Mouse (Mus musculus) midbrain, postnatal 0 days (tissue): ENCODE measurements around the gene Mef2d. TPM values are rescaled to one million over a fixed set of nuclear protein-coding genes. Genes with fewer than 3 reads are reported as not detected.
A peak's percentile ranks its signal among the peaks of the same experiment; 100 is the strongest.

ENCODE experiments used
- ATAC-seq: fragments of 200-750 bp; cut with Nextera tagmentation; 2 replicates; pipeline ENCODE4 v1.8.0; 2017; ENCODE audit warnings: moderate number of reproducible peaks, mild to moderate bottlenecking, moderate TSS enrichment, moderate library complexity; ENCODE audit not compliant: low FRiP score
- DNase-seq: peaks from one replicate; pipeline ENCODE4 v3.0.0-alpha.2; 2015; ENCODE audit warnings: low spot score
- H3K27ac ChIP-seq: fragments of 300-500 bp; sonication (generic); 2 replicates; pipeline ENCODE4 v1.5.1; 2014; ENCODE audit warnings: low read depth, mild to moderate bottlenecking, low read length, mixed read lengths
- H3K27me3 ChIP-seq: fragments of 300-500 bp; sonication (generic); 2 replicates; pipeline ENCODE4 v1.6.1; 2014; ENCODE audit warnings: low read length, control low read depth, mixed read lengths; ENCODE audit not compliant: insufficient read depth
- H3K36me3 ChIP-seq: fragments of 300-500 bp; sonication (generic); 2 replicates; pipeline ENCODE4 v1.6.1; 2014; ENCODE audit warnings: low read length, control low read depth, mixed read lengths; ENCODE audit not compliant: insufficient read depth
- H3K4me1 ChIP-seq: fragments of 300-500 bp; sonication (generic); 2 replicates; pipeline ENCODE4 v1.6.1; 2014; ENCODE audit warnings: mild to moderate bottlenecking, control low read depth, antibody characterized with exemption, low read length, mixed read lengths; ENCODE audit not compliant: insufficient read depth
- H3K4me2 ChIP-seq: fragments of 300-500 bp; sonication (generic); 2 replicates; pipeline ENCODE4 v1.6.1; 2014; ENCODE audit warnings: low read depth, mild to moderate bottlenecking, low read length, mixed read lengths; ENCODE audit not compliant: poor library complexity, severe bottlenecking
- H3K4me3 ChIP-seq: fragments of 300-500 bp; sonication (generic); 2 replicates; pipeline ENCODE4 v1.5.1; 2014; ENCODE audit warnings: low read depth, mild to moderate bottlenecking, low read length, moderate library complexity
- H3K9ac ChIP-seq: fragments of 300-500 bp; sonication (generic); replicated peaks from 2 replicates; pipeline ENCODE4 v1.6.1; 2014; ENCODE audit warnings: mild to moderate bottlenecking, low read length, moderate library complexity, mixed read lengths; ENCODE audit not compliant: poor library complexity, severe bottlenecking
- H3K9me3 ChIP-seq: fragments of 300-500 bp; sonication (generic); 2 replicates; pipeline ENCODE4 v1.6.1; 2016; ENCODE audit warnings: low read length, control low read depth
- CTCF ChIP-seq: IDR thresholded peaks from 2 replicates; pipeline ENCODE4 v1.5.1; 2016; ENCODE audit warnings: antibody characterized with exemption, mild to moderate bottlenecking
- WGBS: fragments of 180-500 bp; shearing (Covaris S2); extraction: QIAGEN DNeasy Blood & Tissue Kit; methylation state at CpG from one replicate; pipeline ENCODE4 v1.1.7; 2014; 5-methylcytosine and 5-hydroxymethylcytosine counted together
- polyA plus RNA-seq: library from polyadenylated mRNA; unstranded; fragments of >200 nt; fragmentation: Nextera tagmentation; extraction: Ambion mirVana; gene quantifications from 2 replicates; pipeline ENCODE4 v1.2.1, GENCODE M21; 2015
- total RNA-seq: library from RNA; depleted of rRNA; stranded (reverse); fragments of >200 nt; gene quantifications from 2 replicates; pipeline ENCODE4 v1.2.3, GENCODE M21; 2014

The Mef2d gene
- total and polyA plus RNA-seq, 2 experiments from 2014 or later: 26.1 to 59.6 TPM

DNA sequence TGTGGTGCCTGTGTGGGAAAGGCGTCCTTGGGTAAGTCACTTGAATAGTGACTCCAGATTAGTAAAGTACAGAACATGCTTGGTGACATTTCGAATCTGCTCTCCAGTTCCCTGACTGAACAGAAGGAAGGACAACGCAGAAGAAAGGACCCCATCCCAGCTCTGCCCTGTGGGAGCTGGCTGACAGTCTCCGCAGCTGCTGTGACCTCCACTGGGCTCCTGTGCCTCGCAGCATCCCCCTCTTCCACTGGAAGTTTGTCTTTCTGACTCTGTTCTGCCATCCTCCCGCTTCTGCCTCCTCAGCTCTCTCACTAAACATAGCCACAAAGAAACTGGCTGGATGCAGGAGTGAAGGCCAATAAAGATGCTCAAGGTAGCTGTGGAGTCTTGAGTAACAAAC lies 60.8 kb downstream of the Mef2d start:
- 12% methylated on average over 6 of the region's 6 CpGs for WGBS
- ATAC-seq: no peak
- DNase-seq: peak; percentile 30
- peak overlapping the region; percentile 57 for H3K27ac ChIP-seq
- H3K9me3 ChIP-seq: no peaks in the 10 kb centered on the region
- H3K27me3 ChIP-seq: peaks cover 22% of the 10 kb centered on the region; the same call in 1 of the 2 replicates
- H3K9ac ChIP-seq: no peak overlapping the region
- no peak overlapping the region; the same call in 1 of the 2 replicates for H3K4me2 ChIP-seq
- no peaks in the 10 kb centered on the region for H3K4me1 ChIP-seq
- H3K4me3 ChIP-seq: no peak overlapping the region
- no peaks in the 10 kb centered on the region for H3K36me3 ChIP-seq
- TF ChIP-seq CTCF: no peak

DNA sequence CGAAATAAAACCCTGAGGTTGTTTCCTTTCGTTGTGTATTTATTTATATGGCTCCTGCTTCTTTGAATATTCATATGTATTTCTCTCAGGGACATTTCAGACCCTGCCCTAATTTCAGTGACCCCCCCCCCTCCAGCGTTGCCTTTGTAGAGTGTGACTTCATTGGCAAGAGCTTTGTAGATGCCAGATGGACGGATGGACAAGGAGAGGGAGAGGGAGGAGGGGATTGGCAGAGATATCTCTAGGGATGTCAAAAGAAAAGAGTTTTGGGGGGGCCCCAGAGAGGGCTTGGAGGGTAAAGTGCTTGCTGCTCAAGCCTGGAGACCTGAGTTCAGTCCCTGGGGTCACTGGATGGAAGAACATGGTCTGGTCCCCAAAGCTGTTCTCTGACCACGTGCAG lies 61.3 kb downstream of the Mef2d start:
- H3K4me1 ChIP-seq: no peaks in the 10 kb centered on the region
- H3K9me3 ChIP-seq: no peaks in the 10 kb centered on the region
- WGBS: 9% methylated on average over 5 of the region's 5 CpGs
- peak overlapping the region; percentile 93 for H3K27ac ChIP-seq
- H3K4me3 ChIP-seq: no peak overlapping the region
- no peaks in the 10 kb centered on the region for H3K36me3 ChIP-seq
- DNase-seq (peak; percentile 56), ATAC-seq (no peak)
- no peak for TF ChIP-seq CTCF
- H3K9ac ChIP-seq: no peak overlapping the region
- peaks cover 21% of the 10 kb centered on the region; the same call in 1 of the 2 replicates for H3K27me3 ChIP-seq
- no peak overlapping the region for H3K4me2 ChIP-seq

DNA sequence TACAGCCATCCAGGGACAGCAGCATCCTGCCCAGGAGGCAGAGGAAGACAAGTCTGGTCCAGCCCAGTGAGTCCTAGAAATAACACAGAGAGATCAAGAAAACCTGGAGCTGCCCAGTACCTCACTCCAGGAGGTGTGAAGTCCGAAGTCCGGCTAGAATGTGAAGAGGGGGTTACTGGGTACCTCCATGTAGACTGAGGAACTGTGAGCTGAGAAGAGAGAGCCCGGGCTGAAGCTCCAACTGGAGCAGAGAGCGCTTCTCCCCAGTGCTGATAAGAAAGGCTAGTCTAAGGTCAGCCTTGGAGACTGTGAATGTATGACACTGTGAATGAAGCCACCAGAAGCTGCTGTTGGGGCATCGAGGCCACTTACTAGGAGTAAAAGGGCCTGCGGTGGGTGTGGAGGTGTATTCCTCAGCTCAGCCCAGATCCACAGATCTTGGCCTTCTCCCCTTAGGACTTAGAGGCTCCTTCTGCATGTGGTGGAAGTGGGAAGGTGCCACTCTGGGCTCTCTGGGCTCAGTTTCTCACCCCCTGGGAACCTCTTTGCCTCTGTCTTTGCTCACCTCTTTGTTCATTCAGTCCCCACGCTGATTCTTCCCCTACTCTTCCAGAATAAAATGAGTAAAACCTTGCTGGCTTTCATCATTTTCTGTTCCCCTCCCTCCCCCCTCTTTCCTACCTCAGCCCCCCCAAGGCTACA lies 62.0 kb downstream of the Mef2d start:
- Histone ChIP-seq H3K4me1 (no peaks in the 10 kb centered on the region), H3K27ac (peak overlapping the region; percentile 93), H3K36me3 (no peaks in the 10 kb centered on the region), H3K4me3 (no peak overlapping the region), H3K27me3 (peaks cover 18% of the 10 kb centered on the region; the same call in 1 of the 2 replicates), H3K9me3 (no peaks in the 10 kb centered on the region), H3K4me2 (no peak overlapping the region), H3K9ac (0 out of 2 replicates have a peak overlapping the region, but pooled peaks have one; percentile 0)
- no peak for TF ChIP-seq CTCF
- ATAC-seq (no peak), DNase-seq (peak; percentile 5)
- 13% methylated on average over 7 of the region's 7 CpGs for WGBS

- Histone ChIP-seq H3K4me1 (peaks cover under 1% of the 10 kb centered on the region; the same call in 1 of the 2 replicates), H3K27me3 (peaks cover 18% of the 10 kb centered on the region; the same call in 1 of the 2 replicates), H3K4me3 (no peak overlapping the region), H3K9me3 (no peaks in the 10 kb centered on the region), H3K4me2 (no peak overlapping the region), H3K9ac (0 out of 2 replicates have a peak overlapping the region, but pooled peaks have one; percentile 36), H3K27ac (peak overlapping the region; percentile 93), H3K36me3 (no peaks in the 10 kb centered on the region)
- TF ChIP-seq CTCF: no peak
- WGBS: 23% methylated on average over 1 of the region's 1 CpGs
- DNase-seq (peak; percentile 50), ATAC-seq (no peak)
These were observed 62.6 kb downstream of the Mef2d start for GRCm38 (mm10) chr3:88204751-88205150.

DNA sequence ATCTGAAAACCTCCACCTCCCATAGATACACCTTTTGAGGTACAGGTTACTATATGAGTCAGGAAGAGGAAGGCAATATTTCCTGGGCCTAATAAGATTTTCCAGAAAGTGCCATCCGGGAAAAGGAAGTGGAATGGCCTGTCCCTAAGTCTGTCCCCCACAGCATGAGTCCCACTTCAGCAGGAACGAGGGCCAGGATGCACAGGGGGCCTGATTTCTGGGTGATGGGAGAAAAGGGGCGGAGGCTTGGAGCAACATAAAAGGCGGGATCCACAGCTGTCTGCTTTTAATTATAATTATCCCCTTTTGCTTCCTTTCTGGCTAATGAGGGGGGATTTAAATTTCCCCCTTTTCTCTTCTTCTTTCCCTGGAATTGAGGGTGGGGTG lies 63.0 kb downstream of the Mef2d start:
- Histone ChIP-seq H3K27me3 (peaks cover 18% of the 10 kb centered on the region; the same call in 1 of the 2 replicates), H3K4me3 (no peak overlapping the region), H3K9ac (no peak overlapping the region), H3K4me2 (no peak overlapping the region), H3K9me3 (no peaks in the 10 kb centered on the region), H3K36me3 (no peaks in the 10 kb centered on the region), H3K27ac (peak overlapping the region; percentile 93), H3K4me1 (peaks cover 3% of the 10 kb centered on the region; the same call in 1 of the 2 replicates)
- WGBS: 19% methylated on average over 4 of the region's 4 CpGs
- DNase-seq (no peak), ATAC-seq (peak; percentile 1; the same call in 1 of the 2 replicates)
- no peak for TF ChIP-seq CTCF
